Mouse (Mus musculus) frontal cortex, postnatal 14 days (tissue): Measurements from ENCODE around the gene Usp13.

Experiments
- DNase-seq, 2 experiments: peaks; one replicate each; pipeline ENCODE4 v3.0.0; 2022; ENCODE audit warnings: low spot score in 2 of 2

Gene Usp13

GRCm38 (mm10) chr3:32817357-32818326 lies at the start of gene Usp13:
Gene Usp13, plus strand, starts transcription at chr3:32817546.
- DNase-seq: peak; percentile 32 to 57

GRCm38 (mm10) chr3:32770781-32771180 lies 46.6 kb upstream of the Usp13 start:
- DNase-seq: no peak

- DNase-seq: no peak
These were observed 367 bp upstream of the Usp13 start for GRCm38 (mm10) chr3:32817001-32817356.

- no peak for DNase-seq
These were observed 1.1 kb downstream of the Usp13 start for GRCm38 (mm10) chr3:32818327-32818900.

- DNase-seq: no peak
These were observed 5.3 kb downstream of the Usp13 start for GRCm38 (mm10) chr3:32822620-32823019.

- DNase-seq: no peak
These were observed 7.6 kb downstream of the Usp13 start for GRCm38 (mm10) chr3:32824923-32825322.

- no peak for DNase-seq
These were observed 8.7 kb downstream of the Usp13 start for GRCm38 (mm10) chr3:32825964-32826479.

GRCm38 (mm10) chr3:32826701-32827100 lies 9.4 kb downstream of the Usp13 start:
- DNase-seq: peak; percentile 27 to 39

- DNase-seq: no peak
These were observed 16.5 kb downstream of the Usp13 start for GRCm38 (mm10) chr3:32833871-32834270.

GRCm38 (mm10) chr3:32837847-32838246 lies 20.5 kb downstream of the Usp13 start:
- DNase-seq: no peak

- DNase-seq: no peak
These were observed 39.2 kb downstream of the Usp13 start for GRCm38 (mm10) chr3:32856362-32857107.

GRCm38 (mm10) chr3:32871081-32871480 lies 53.7 kb downstream of the Usp13 start:
- DNase-seq: no peak

GRCm38 (mm10) chr3:32886386-32886785 lies 69.0 kb downstream of the Usp13 start:
- no peak for DNase-seq

- no peak for DNase-seq
These were observed 71.5 kb downstream of the Usp13 start for GRCm38 (mm10) chr3:32888886-32889285.

GRCm38 (mm10) chr3:32890174-32890573 lies 72.8 kb downstream of the Usp13 start:
- DNase-seq: no peak

- DNase-seq: no peak
These were observed 86.1 kb downstream of the Usp13 start for GRCm38 (mm10) chr3:32903462-32903861.

- no peak for DNase-seq
These were observed 87.3 kb downstream of the Usp13 start for GRCm38 (mm10) chr3:32904599-32904998.

GRCm38 (mm10) chr3:32905850-32906779 lies 88.8 kb downstream of the Usp13 start:
- no peak for DNase-seq

GRCm38 (mm10) chr3:32908400-32908799 lies 91.1 kb downstream of the Usp13 start:
- DNase-seq: no peak

GRCm38 (mm10) chr3:32910071-32910551 lies 92.8 kb downstream of the Usp13 start:
- DNase-seq: peak in 1 of 2 experiments; percentile 36

GRCm38 (mm10) chr3:32924168-32924567 lies 106.8 kb downstream of the Usp13 start:
- no peak for DNase-seq
